Mouse (Mus musculus) cerebellum, adult 2 months (tissue): ENCODE data around the gene Dvl2. TPM values are rescaled to one million over a fixed set of nuclear protein-coding genes. Genes with fewer than 3 reads are reported as not detected.
"Not testable (repeated sequence)": the region's sequence is repeated elsewhere in the genome, so short reads cannot be mapped to it uniquely, and the experiment has no call there.

ENCODE experiments used
- DNase-seq, 2 experiments: peaks; one replicate each; pipeline ENCODE4 v3.0.0; 2021
- H3K27ac ChIP-seq: fragments of 200-500 bp; 2 replicates; pipeline ENCODE4 v1.5.1; 2012; ENCODE audit warnings: low read length, control low read depth, inconsistent platforms; ENCODE audit not compliant: insufficient read depth
- H3K27me3 ChIP-seq: fragments of 200-500 bp; 2 replicates; pipeline ENCODE4 v1.6.1; 2012; ENCODE audit warnings: inconsistent platforms, mild to moderate bottlenecking, low read length, moderate library complexity; ENCODE audit not compliant: control insufficient read depth, insufficient read depth
- H3K4me1 ChIP-seq: fragments of 200-500 bp; 2 replicates; pipeline ENCODE4 v1.6.1; 2011; ENCODE audit warnings: low read length; ENCODE audit not compliant: control insufficient read depth, insufficient read depth
- H3K4me3 ChIP-seq: fragments of 200-500 bp; replicated peaks from 2 replicates; pipeline ENCODE3; 2011; ENCODE audit warnings: mild to moderate bottlenecking, low read depth, low read length, control low read depth; ENCODE audit not compliant: insufficient read depth
- CTCF ChIP-seq: fragments of 200-500 bp; IDR thresholded peaks from 2 replicates; pipeline ENCODE4 v1.5.1; 2011; ENCODE audit warnings: low read depth, mild to moderate bottlenecking, control low read depth, low read length, moderate library complexity, borderline replicate concordance; ENCODE audit not compliant: insufficient read depth
- POLR2A ChIP-seq: fragments of 200-500 bp; IDR thresholded peaks from 2 replicates; pipeline ENCODE4 v1.6.1; 2011; ENCODE audit warnings: low read length, control low read depth, borderline replicate concordance; ENCODE audit not compliant: insufficient read depth
- WGBS: fragments of 180-500 bp; shearing (Covaris S2); methylation state at CpG from one replicate; pipeline ENCODE4 v1.1.7; 2018; 5-methylcytosine and 5-hydroxymethylcytosine counted together
- polyA plus RNA-seq: library from polyadenylated mRNA; depleted of rRNA; stranded (reverse); fragments of >200 nt; gene quantifications from 2 replicates; pipeline ENCODE4 v1.2.3, GENCODE M21; 2012

Dvl2 gene
- polyA plus RNA-seq, 1 experiment: 27.2 TPM

GRCm38 (mm10) chr11:70014051-70014450 lies 13.7 kb downstream of the Dvl2 start:
- H3K4me3 ChIP-seq: no peak overlapping the region
- DNase-seq: no peak
- no peak overlapping the region for H3K27ac ChIP-seq
- H3K27me3 ChIP-seq: no peaks in the 10 kb centered on the region
- TF ChIP-seq CTCF: no peak
- no peak for TF ChIP-seq POLR2A
- H3K4me1 ChIP-seq: peaks cover 9% of the 10 kb centered on the region
- 64% methylated on average over 5 of the region's 5 CpGs for WGBS

DNA sequence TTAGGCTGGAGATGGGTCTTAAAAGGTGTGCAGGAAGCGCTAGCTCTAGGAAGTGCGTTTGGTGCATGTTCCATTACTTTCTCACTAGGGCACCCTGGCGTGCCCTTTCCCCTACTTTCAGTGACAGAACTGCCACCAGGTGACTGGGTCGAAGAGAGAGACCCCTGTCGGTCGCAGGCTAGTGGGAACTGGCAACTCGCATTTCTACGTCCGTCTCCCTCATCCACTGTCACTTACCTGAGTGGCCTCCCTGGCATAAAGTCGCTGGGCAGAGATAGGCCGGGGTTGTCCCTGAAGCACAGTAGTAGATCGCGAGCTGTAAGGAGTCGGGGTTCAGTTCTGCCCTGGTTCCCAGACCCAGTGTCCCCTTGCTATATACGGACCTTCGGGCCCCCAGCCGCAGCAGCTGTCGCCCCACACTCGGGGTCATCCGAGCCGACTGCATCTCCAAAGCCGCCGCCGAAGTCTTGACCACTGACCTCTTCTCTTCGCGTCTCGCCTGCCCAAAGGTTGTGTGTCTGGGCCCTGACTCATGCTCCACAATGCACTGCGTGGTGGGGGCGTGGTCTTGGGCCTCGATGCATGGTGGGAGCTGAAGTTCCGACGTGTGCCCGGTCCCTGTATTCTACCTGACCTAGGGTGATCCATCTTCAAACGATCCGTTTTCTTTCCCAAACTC lies 14.6 kb downstream of the Dvl2 start, which contains the start of gene Acadvl:
Gene Acadvl (minus strand): TSS at position 532 of the 679 bp plus-strand sequence.
- Histone ChIP-seq H3K27me3 (no peaks in the 10 kb centered on the region), H3K27ac (peak within 1 kb of the TSS; percentile 53), H3K4me3 (peak within 1 kb of the TSS; percentile 80), H3K4me1 (peaks cover 9% of the 10 kb centered on the region)
- peak; percentile 36; the same call in 1 of the 2 replicates for TF ChIP-seq CTCF
- peak; percentile 86 for TF ChIP-seq POLR2A
- peak; percentile 90 to 92 for DNase-seq
- under 1% methylated on average over 35 of the region's 35 CpGs for WGBS

GRCm38 (mm10) chr11:70015677-70016076 lies 15.3 kb downstream of the Dvl2 start:
- TF ChIP-seq POLR2A: no peak
- Histone ChIP-seq H3K4me1 (peaks cover 9% of the 10 kb centered on the region), H3K4me3 (no peak overlapping the region), H3K27me3 (no peaks in the 10 kb centered on the region), H3K27ac (no peak overlapping the region)
- 65% methylated on average over 6 of the region's 6 CpGs for WGBS
- DNase-seq: no peak

DNA sequence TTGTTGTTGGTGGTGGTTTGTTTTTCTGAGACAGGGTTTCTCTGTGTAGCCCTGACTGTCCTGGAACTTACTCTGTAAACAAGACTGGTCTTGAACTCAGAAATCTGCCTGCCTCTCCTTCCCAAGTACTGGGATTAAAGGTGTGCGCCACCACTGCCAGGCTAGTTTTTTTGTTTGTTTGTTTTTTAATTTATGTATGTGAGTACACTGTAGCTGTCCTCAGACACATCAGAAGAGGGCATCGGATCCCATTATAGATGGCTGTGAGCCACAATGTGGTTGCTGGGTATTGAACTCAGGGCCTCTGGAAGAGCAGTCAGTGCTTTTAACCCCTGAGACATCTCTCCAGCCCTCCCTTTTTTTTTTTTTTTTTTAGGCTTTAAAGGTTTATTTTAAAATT lies 15.8 kb downstream of the Dvl2 start:
- DNase-seq, H3K4me3 ChIP-seq, H3K4me1 ChIP-seq, H3K27ac ChIP-seq, H3K27me3 ChIP-seq: not testable (repeated sequence)
- 56% methylated on average over 2 of the region's 2 CpGs for WGBS

GRCm38 (mm10) chr11:70016669-70017068 lies 16.3 kb downstream of the Dvl2 start, which contains the start of gene Dlg4:
Gene Dlg4, plus strand, starts transcription at chr11:70016942.
- H3K4me1 ChIP-seq: peaks cover 9% of the 10 kb centered on the region
- 72% methylated on average over 3 of the region's 3 CpGs for WGBS
- TF ChIP-seq CTCF (no peak), POLR2A (no peak)
- peak within 1 kb of the TSS; percentile 99 for H3K27ac ChIP-seq
- H3K27me3 ChIP-seq: no peaks in the 10 kb centered on the region
- H3K4me3 ChIP-seq: peak within 1 kb of the TSS; percentile 98
- DNase-seq: no peak

GRCm38 (mm10) chr11:70017199-70017767 lies 16.9 kb downstream of the Dvl2 start:
- Histone ChIP-seq H3K4me1 (peaks cover 9% of the 10 kb centered on the region), H3K4me3 (peak overlapping the region; percentile 98), H3K27ac (peak overlapping the region; percentile 99), H3K27me3 (no peaks in the 10 kb centered on the region)
- TF ChIP-seq POLR2A: no peak
- TF ChIP-seq CTCF: no peak
- 36% methylated on average over 7 of the region's 7 CpGs for WGBS
- DNase-seq: no peak

GRCm38 (mm10) chr11:70018131-70018990 lies 18.0 kb downstream of the Dvl2 start:
- peak; percentile 77 to 79 for DNase-seq
- Histone ChIP-seq H3K4me3 (peak overlapping the region; percentile 98), H3K27me3 (no peaks in the 10 kb centered on the region), H3K4me1 (peaks cover 9% of the 10 kb centered on the region), H3K27ac (peak overlapping the region; percentile 99)
- WGBS: 1% methylated on average over 23 of the region's 25 CpGs
- TF ChIP-seq POLR2A (peak; percentile 52; the same call in 1 of the 2 replicates), CTCF (no peak)

GRCm38 (mm10) chr11:70019495-70020021 lies 19.2 kb downstream of the Dvl2 start:
- no peak for DNase-seq
- TF ChIP-seq CTCF: no peak
- TF ChIP-seq POLR2A: no peak
- Histone ChIP-seq H3K27ac (peak overlapping the region; percentile 34; the same call in 1 of the 2 replicates), H3K27me3 (no peaks in the 10 kb centered on the region), H3K4me3 (peak overlapping the region; percentile 98), H3K4me1 (peaks cover 13% of the 10 kb centered on the region)
- 15% methylated on average over 2 of the region's 2 CpGs for WGBS
